Mouse (Mus musculus) kidney, postnatal 25 days (tissue): ENCODE measurements around the gene Il12rb1.
A peak's percentile ranks its signal among the peaks of the same experiment; 100 is the strongest.

Experiments
- DNase-seq, 2 experiments: peaks; one replicate each; pipeline ENCODE4 v3.0.0; 2021; ENCODE audit warnings: mixed read lengths in 2 of 2

Il12rb1 gene

DNA sequence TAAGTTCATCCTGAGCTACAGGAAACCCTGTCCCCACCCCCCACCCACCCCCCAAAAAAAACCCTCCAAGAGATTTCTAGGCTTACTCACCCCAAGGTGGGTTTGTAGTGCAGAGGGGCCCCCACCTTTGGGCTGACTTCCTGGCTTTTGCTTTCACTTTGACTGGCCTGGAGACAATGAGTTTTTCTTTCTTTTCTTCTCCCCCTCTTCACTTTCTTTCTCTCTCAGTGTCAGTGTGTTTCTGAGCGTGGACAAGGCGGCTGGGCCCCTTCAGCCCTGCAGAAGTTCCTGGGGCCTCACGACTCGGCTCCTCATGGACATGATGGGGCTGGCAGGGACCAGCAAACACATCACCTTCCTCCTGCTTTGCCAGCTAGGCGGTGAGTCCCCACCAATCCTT is at the start of gene Il12rb1:
Gene Il12rb1 (plus strand): TSS at position 211 of the 400 bp plus-strand sequence.
- DNase-seq = no peak

GRCm38 (mm10) chr8:70758616-70759561 is 49.4 kb upstream of the Il12rb1 start:
- DNase-seq = peak in 1 of 2 experiments; percentile 70

GRCm38 (mm10) chr8:70760350-70760749 is 47.9 kb upstream of the Il12rb1 start:
- DNase-seq = no peak

DNA sequence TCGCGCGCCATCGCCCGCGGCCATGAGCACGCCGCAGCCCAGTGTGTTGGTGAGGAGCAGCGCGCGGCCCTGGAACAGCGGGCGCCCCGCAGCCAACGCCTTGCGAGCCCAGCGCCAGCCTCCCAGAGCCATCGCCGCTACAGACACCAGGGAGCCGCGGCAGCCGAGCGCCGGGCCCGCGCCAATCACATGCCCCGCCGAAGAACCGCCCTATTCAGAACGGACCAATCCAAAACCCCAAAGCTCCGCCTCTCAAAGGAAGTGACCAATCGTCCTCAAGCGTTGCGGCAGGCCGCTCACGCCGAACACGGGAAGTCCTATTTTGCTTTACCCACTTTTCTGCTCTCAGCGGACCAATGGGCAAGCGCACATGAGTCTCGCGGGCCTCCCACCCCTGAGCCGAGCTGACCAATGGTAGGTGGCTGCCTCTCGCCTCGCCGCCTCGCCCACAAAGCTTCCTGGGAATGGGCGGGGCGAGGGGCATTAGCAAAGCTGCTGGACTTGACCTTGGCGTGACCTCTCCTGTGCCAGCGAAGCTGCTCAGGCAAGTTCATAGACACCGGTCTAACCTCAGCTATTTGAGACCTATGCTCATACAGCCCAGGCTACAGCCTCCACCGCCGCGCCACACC is 47.4 kb upstream of the Il12rb1 start, which contains the start of gene Mpv17l2:
Gene Mpv17l2 (minus strand): TSS at position 172 of the 632 bp plus-strand sequence.
- peak; percentile 97 to 99 for DNase-seq

- DNase-seq = peak in 1 of 2 experiments; percentile 61
These were observed 46.1 kb upstream of the Il12rb1 start for GRCm38 (mm10) chr8:70762118-70762517.

GRCm38 (mm10) chr8:70763354-70763753 is 44.9 kb upstream of the Il12rb1 start:
- peak in 1 of 2 experiments; percentile 85 for DNase-seq

DNA sequence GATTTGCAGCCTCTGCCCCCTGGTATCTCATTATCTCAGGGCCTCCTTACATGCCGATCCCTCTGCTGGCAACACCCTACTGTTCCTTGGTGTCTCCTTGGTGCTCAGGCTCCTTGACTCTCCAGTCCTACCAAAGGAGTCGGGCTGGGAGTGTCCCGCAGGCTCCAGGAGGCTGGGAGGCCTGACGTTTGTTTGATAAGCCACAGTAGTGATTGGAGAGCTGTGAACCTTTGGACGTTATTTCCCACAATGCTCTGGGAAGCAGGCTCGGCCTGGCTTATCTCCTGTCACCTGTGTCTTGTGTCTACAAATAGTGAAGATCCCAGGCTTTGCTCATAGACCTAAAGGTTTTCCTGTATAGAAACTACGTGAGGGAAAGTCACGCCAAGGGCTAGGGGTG is 44.2 kb upstream of the Il12rb1 start:
- DNase-seq = no peak

DNA sequence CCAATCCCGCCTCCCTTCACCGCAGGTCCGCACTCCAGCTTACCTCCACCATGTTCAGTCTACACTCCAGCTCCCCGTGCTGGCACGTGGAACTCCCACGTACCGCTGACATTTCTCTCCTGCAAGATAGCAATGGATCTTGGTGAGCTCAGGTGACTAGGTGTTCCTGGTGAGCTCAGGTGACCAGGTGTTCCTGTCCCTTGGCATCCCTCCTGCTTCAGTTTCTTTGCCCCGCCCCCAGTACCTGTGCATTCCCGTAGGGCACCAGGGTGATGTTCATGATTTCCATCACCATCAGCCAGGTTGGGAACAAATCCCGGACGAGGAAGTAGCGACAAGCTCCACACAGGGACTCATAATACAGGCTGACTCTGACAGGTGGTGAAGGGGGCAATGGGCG is 43.6 kb upstream of the Il12rb1 start:
- DNase-seq = no peak

DNA sequence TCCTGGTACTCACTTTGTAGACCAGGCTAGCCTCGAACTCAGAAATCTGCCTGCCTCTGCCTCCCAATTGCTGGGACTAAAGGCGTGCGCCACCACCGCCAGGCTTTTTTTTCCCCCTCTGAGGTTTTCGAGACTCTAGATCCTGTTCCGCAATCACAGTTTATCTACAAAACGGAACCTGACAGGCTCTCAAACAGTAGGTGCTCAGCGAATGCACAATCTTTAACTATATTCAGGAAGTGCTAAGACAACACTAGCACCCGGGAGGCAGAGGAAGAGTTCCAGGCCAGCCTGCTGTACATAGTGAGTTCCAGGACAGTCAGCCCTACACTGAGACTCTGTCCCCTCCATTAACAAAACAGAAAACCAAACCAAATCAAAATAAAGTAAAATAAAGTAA is 42.9 kb upstream of the Il12rb1 start:
- DNase-seq = no peak

DNA sequence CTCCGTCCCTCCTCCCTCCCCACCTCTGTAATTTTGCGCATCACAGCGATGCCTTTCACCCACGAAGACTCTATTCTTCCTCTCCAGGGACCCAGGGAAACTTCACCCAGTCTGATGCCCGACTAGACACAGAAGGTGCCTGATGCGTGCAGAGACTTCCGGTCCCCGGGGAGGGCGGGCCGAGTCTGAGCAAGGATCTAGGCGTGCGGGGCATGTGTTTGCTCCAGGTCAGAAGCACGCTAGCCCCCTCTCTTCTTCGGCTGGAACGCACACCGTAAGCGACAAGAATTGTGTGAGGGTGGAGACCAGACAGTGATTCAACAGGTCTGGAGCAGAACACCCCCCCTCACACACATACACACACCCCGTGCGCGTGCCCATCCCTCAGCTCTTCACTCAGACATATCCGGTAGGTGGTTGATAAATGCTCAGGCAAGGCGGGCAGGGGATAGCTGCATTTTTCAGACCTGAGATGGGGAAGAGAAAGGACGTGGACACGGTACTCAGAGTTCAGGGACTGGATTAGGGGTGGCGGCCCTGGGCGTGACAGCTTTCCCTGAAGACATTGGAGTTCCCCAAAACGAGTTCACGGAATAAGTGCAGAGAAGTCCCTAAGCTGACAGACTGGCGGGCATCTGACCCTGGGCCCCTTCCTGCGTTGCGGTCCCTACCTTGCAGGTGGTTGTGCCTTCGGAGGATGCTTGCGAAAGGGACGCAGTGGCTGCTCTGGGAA is 42.2 kb upstream of the Il12rb1 start:
- peak in 1 of 2 experiments; percentile 59 for DNase-seq

DNA sequence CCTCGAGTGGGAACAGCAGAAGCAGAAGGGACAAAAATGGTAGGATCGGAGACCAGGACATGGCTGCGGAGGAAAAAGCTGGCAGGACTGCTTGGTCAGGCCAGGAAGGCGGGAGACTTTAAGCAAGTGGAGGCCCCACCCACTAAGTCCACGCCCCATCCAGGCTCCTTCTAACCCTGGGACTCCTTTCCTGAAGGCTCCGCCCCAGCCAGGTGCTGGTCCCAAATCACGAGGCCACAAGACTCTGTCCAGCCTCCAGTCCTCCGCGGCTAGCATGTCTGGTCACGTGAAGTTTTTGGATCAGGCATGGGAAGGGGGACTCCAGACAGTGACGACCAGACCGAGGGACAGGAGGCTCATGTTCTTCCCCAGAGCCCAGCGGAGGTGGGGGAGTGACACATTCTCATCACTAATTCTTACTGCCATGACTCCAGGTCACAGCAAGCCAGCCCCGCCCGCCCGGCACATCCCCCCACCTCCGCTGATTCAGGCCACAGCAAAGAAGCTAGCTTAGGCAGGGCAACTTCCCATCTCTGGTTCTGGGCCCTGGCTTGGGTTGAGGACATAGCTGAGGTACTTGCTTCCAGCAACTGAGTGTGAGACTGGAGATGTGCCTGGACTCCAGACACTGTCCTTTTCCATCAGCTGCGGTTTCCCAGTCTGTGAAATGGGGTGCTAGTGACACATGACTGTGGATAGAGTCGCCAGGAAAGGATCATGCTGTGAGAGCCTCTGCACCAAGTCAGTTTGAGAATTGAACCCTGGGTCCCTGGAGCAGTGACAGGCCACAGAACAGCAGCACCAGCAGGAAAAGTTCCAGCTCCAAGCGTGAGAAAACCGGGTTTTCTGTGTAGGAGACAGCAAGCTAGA is 41.4 kb upstream of the Il12rb1 start:
- peak; percentile 92 to 96 for DNase-seq

DNA sequence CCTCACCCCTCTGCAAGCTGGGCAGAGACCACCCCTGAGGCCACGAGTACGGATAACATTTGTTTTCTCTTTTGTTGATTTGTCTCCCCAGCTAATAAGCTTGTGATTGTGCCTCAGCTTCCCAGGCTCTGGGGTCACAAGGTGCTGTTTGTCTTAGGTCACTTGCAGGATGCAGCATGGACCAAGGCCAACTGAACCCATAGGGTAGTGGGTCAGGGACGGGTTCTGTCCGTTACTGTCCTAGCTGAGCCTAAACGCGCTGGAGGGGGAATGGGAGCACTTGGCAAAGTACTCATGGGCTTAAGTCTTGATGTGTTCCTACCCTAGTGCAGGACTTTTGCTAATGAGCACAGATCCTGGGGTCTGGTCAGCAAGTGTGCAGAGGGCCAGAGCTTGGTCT is 40.7 kb upstream of the Il12rb1 start:
- no peak for DNase-seq

DNA sequence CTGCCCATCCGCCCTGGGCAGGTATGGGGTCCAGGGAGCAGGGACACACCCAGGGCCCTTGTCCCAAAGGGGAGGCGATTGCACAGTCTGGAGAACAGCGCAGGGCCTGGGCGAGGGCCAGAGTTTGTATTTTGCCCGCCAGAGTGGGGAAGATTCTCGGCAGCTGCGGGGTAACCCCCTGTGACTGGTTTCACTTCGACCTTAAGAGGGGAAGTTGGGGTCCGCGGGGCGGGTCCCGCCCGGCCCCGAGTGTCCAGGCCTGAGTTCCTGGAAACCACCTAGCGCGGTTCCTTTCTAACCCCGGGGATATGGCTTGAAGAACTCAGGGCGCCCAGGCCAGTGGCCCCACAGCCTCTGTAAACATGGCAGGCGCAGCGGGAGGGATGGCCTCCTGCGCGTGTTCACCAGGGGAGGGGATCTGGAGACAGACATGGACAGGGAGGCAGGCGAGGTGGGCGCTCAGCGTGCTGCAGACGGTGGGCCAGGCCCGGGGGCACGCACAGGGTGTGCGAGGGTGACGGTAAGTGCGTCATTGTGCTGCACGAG is 39.9 kb upstream of the Il12rb1 start:
- DNase-seq = no peak

GRCm38 (mm10) chr8:70768956-70769355 is 39.3 kb upstream of the Il12rb1 start:
- no peak for DNase-seq

DNA sequence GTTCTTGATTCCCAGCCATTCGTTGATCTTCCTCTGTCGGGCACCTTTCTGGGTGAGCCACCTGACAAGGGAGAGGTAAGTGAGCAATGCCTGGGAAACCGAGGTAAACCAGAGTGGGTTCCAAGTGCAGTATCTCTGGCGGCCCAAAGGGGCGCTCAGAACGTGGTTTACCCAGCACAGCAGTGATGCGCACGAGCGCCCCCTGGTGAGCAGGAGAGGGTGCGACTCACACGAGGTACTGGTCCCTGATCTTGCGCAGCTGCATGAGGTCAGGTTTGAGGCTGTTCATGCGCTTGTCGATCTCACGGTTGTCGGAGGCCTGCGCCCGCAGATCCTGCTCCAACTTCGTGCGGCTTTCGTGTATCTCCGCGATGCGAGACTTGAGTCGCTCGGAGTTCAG is 38.9 kb upstream of the Il12rb1 start:
- DNase-seq = peak; percentile 96 to 98

- DNase-seq = no peak
These were observed 38.4 kb upstream of the Il12rb1 start for GRCm38 (mm10) chr8:70769858-70770257.

DNA sequence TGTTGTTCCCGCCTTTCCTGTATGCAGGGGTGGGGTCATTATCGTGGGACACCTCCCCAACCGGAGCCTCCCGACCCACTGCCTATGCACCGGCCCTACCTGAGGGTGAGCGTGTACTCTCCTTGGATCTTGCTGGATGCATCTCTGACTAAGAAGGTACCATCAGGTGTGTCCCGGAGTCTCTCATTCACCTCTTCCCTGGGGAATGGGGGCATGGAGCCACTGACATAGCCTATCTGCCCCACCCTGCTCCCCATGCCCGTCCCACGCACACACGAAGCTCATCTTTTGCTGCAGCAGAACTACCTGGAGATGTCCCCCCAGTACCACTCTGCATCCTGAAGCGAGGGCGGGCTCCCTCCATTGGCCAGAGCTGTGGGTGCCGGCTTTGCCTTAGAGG is 37.5 kb upstream of the Il12rb1 start:
- DNase-seq = no peak

- DNase-seq = no peak
These were observed 37.0 kb upstream of the Il12rb1 start for GRCm38 (mm10) chr8:70771217-70771616.

- DNase-seq = no peak
These were observed 36.2 kb upstream of the Il12rb1 start for GRCm38 (mm10) chr8:70772075-70772474.

GRCm38 (mm10) chr8:70772890-70773289 is 35.4 kb upstream of the Il12rb1 start:
- no peak for DNase-seq

DNA sequence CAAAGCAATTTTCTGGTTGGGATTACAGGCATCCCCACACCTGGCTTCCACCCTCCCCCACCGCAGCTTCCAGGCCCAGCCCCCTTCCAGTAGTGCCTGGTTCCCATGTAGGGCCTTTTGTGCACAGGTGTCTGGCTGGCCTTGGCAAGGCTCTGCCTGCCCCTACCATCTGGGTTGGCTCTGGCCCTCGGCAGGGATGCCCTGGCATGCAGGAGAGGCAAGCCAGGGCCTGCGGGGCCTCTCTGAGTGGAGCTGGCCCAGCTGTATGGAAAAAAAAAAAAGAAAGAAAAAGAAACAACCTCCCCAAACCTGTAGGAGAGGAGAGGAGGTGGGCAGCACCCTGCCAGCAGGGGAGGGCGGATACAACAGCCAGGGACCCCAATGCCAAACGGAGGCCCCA is 34.8 kb upstream of the Il12rb1 start:
- no peak for DNase-seq

GRCm38 (mm10) chr8:70773833-70774232 is 34.4 kb upstream of the Il12rb1 start:
- DNase-seq = peak; percentile 86 to 94
